ENCODE assay signal across 8 mouse cellular contexts in genomic region chr10:126927101-126927961, GRCm38 (mm10). TPM values are rescaled to one million over a fixed set of nuclear protein-coding genes. Genes with fewer than 3 reads are reported as not detected.
DNase-seq lines count a peak whose midpoint lies in the region; ATAC-seq and TF ChIP-seq lines count a peak whose summit lies in the region.

No protein-coding gene starts in this region.

- H3K4me2 ChIP-seq in hindbrain, embryonic 16.5 days (ENCODE audit: low read length) = peak overlapping the region; percentile 96
- H3K4me2 ChIP-seq in limb, embryonic 15.5 days = peak overlapping the region; percentile 90

- no peaks in the 10 kb centered on the region for H3K36me3 ChIP-seq in hindbrain, embryonic 16.5 days (ENCODE audit: control insufficient read depth, insufficient read depth, low read length)
- H3K36me3 ChIP-seq in limb, embryonic 15.5 days = no peaks in the 10 kb centered on the region

- ATAC-seq in hindbrain, embryonic 16.5 days = no peak
- no peak for ATAC-seq in limb, embryonic 15.5 days (ENCODE audit: insufficient number of reproducible peaks, low FRiP score, low TSS enrichment, low read depth)

- no peak for TF ChIP-seq CTCF in olfactory bulb, adult 2 months (IDR thresholded peaks at IDR 0.05; ENCODE audit: insufficient read depth, low read depth, low read length)

- 12% methylated on average over 11 of the region's 11 CpGs for WGBS in hindbrain, embryonic 16.5 days
- WGBS in limb, embryonic 15.5 days = 18% methylated on average over 11 of the region's 11 CpGs
- WGBS in olfactory bulb, adult 2 months = 15% methylated on average over 11 of the region's 11 CpGs

- TF ChIP-seq POLR2A in olfactory bulb, adult 2 months (IDR thresholded peaks at IDR 0.05; ENCODE audit: insufficient read depth, low read depth, low read length) = no peak

- peaks cover 3% of the 10 kb centered on the region; the same call in 1 of the 2 replicates for H3K27me3 ChIP-seq in hindbrain, embryonic 16.5 days (replicated peaks; ENCODE audit: control insufficient read depth, insufficient read depth, low read length)
- H3K27me3 ChIP-seq in limb, embryonic 15.5 days = no peaks in the 10 kb centered on the region

- H3K4me1 ChIP-seq in hindbrain, embryonic 16.5 days (ENCODE audit: control insufficient read depth, insufficient read depth, low read depth, low read length) = peaks cover 31% of the 10 kb centered on the region
- H3K4me1 ChIP-seq in limb, embryonic 15.5 days = peaks cover 69% of the 10 kb centered on the region
- peaks cover 59% of the 10 kb centered on the region for H3K4me1 ChIP-seq in olfactory bulb, adult 2 months (ENCODE audit: control insufficient read depth, insufficient read depth, low read length)

- no peaks in the 10 kb centered on the region for H3K9me3 ChIP-seq in hindbrain, embryonic 16.5 days (ENCODE audit: control insufficient read depth, low read length)
- H3K9me3 ChIP-seq in limb, embryonic 15.5 days = no peaks in the 10 kb centered on the region

- peak overlapping the region; percentile 74; the same call in 1 of the 2 replicates for H3K9ac ChIP-seq in hindbrain, embryonic 16.5 days (ENCODE audit: low read depth, low read length)
- H3K9ac ChIP-seq in limb, embryonic 15.5 days = peak overlapping the region; percentile 51; the same call in 1 of the 2 replicates

- H3K27ac ChIP-seq in hindbrain, embryonic 16.5 days (ENCODE audit: low read depth, low read length) = peak overlapping the region; percentile 2; the same call in 1 of the 2 replicates
- peak overlapping the region; percentile 99 for H3K27ac ChIP-seq in limb, embryonic 15.5 days
- peak overlapping the region; percentile 96 for H3K27ac ChIP-seq in olfactory bulb, adult 2 months (ENCODE audit: insufficient read depth, low read depth, low read length)

- peak overlapping the region; percentile 56; the same call in 1 of the 2 replicates for H3K4me3 ChIP-seq in hindbrain, embryonic 16.5 days (ENCODE audit: low read length)
- peak overlapping the region; percentile 51 for H3K4me3 ChIP-seq in limb, embryonic 15.5 days
- peak overlapping the region; percentile 65 for H3K4me3 ChIP-seq in olfactory bulb, adult 2 months (ENCODE audit: insufficient read depth, low read depth, low read length)

- DNase-seq in adrenal gland, postnatal 10 days = peak; percentile 75
- DNase-seq in adrenal gland, adult 8-10 months = no peak
- DNase-seq in NIH3T3 (ENCODE audit: low read depth) = peak; percentile 76
- peak; percentile 30 for DNase-seq in fibroblast of lung, adult 2 months (ENCODE audit: low read depth)
- DNase-seq in urinary bladder, postnatal 36 days (ENCODE audit: low spot score in 2 of 2) = no peak

RNA-seq across cellular contexts. Expression of gene Atp23, which starts 26.2 kb away (rescaled TPM):
- total RNA-seq in adrenal gland, postnatal 10 days (2021) = 10 to 100 TPM in 1 of 2 experiments, 1 to 10 TPM in 1; 7.4 to 11.3 TPM
- total RNA-seq in adrenal gland, adult 8-10 months (2022) = 1 to 10 TPM; 7.6 to 8.8 (median 8.5) TPM
- 14.5 and 17.2 TPM in 2 replicates for polyA plus RNA-seq in hindbrain, embryonic 16.5 days (2015; fragmentation: Nextera tagmentation; extraction: Ambion mirVana)
- polyA plus RNA-seq in limb, embryonic 15.5 days (2015; fragmentation: Nextera tagmentation; extraction: Ambion mirVana) = 14.3 and 14.5 TPM in 2 replicates
- polyA plus RNA-seq in olfactory bulb, adult 2 months (2012; ENCODE audit: insufficient read depth, insufficient read length, low replicate concordance, missing spikeins) = not detected in 2 replicates

RNA-seq across cellular contexts. Expression of gene Ctdsp2, which starts 51.2 kb away (rescaled TPM):
- total RNA-seq in adrenal gland, postnatal 10 days (2021) = 100 to 1,000 TPM; 137 to 168 TPM
- total RNA-seq in adrenal gland, adult 8-10 months (2022) = 100 to 1,000 TPM; 140 to 170 (median 157) TPM
- 13.7 and 18.1 TPM in 2 replicates for polyA plus RNA-seq in hindbrain, embryonic 16.5 days (2015; fragmentation: Nextera tagmentation; extraction: Ambion mirVana)
- polyA plus RNA-seq in limb, embryonic 15.5 days (2015; fragmentation: Nextera tagmentation; extraction: Ambion mirVana) = 72.2 and 85.8 TPM in 2 replicates
- not detected in 2 replicates for polyA plus RNA-seq in olfactory bulb, adult 2 months (2012; ENCODE audit: insufficient read depth, insufficient read length, low replicate concordance, missing spikeins)

Comparison
In these comparisons a context has a peak if more than half of its experiments do, and no peak if none do; other contexts are left out.
1. DNase-seq: peak in adrenal gland, postnatal 10 days (single experiment), NIH3T3 (single experiment) and fibroblast of lung, adult 2 months (single experiment); none in adrenal gland, adult 8-10 months (single experiment) and urinary bladder, postnatal 36 days (0 of 2).
2. H3K27ac ChIP-seq: peak in every context shown above with its lines; median percentile 99 in limb, embryonic 15.5 days; 96 in olfactory bulb, adult 2 months; 2 in hindbrain, embryonic 16.5 days.
3. RNA of gene Atp23, which starts 26.2 kb away (polyA plus RNA-seq): 14.5 to 17.2 TPM in hindbrain, embryonic 16.5 days and 14.3 to 14.5 TPM in limb, embryonic 15.5 days; not detected in olfactory bulb, adult 2 months; every median in the first group is over 10 times any median in the second.
4. Peak in every context shown above with its lines, with median percentiles within 50 percentile points of each other: H3K4me3 ChIP-seq.